In the genomic region with DNA sequence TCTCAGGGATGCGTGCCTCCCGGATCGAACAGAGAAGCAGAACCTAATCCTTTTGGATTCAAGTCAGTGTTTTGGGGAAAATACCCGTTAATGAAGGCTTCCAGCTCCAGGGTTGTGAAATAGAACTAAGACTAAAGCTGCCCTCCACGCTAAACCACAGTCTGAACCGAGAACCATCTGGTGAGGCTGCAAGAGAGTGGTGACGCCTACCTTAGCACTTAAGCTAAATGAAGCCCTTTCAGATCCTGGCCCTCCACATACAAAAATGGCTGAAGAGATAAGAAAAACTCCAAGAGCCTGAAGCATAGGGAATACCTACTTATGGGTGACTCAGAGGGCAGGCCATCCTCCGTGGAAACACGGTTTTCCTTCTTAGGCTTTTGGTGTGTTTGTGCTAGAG, we compare ENCODE assay signal across 31 mouse cellular contexts.
A peak's percentile ranks its signal among the peaks of the same experiment; 100 is the strongest.
DNase-seq lines count a peak whose midpoint lies in the region; ATAC-seq and TF ChIP-seq lines count a peak whose summit lies in the region.
"Had no signal": no experiment of that assay in that cellular context is flagged by ENCODE, and none has a peak within 500 bp of the region (broad histone marks: within the 10 kb centered on the region; RNA-seq: fewer than 3 reads in every experiment).

No protein-coding gene starts in this region.

- no peak overlapping the region for H3K4me2 ChIP-seq in limb, embryonic 13.5 days (replicated peaks)
- H3K4me2 ChIP-seq in CH12.LX (ENCODE audit: insufficient read depth, low read depth, poor library complexity, severe bottlenecking) = no peak overlapping the region
- H3K4me2 ChIP-seq: heart, embryonic 11.5 days; hindbrain, embryonic 13.5 days; liver, embryonic 11.5 days; midbrain, embryonic 12.5 days; neural tube, embryonic 13.5 days had no signal

- DNase-seq in gastrocnemius, adult 2 months = no peak
- DNase-seq in gastrocnemius, postnatal 10 days = no peak
- DNase-seq in limb, embryonic 10.5 days (ENCODE audit: low spot score) = no peak
- DNase-seq in CH12.LX (ENCODE audit: extremely low read depth) = peak; percentile 41
- no peak for DNase-seq in left cerebral cortex, postnatal 36 days (ENCODE audit: low spot score in 2 of 2)
- no peak for DNase-seq in adrenal gland, adult 18-20 months (ENCODE audit: low spot score in 2 of 2)
- DNase-seq: adrenal gland, postnatal 10 days; cerebellum, adult 18-20 months; cerebellum, postnatal 14 days; gastrocnemius, postnatal 25 days; heart, adult 11 months; heart, postnatal 36 days; kidney, adult 8-10 months; kidney, postnatal 4 days; lung, postnatal 4 days; thymus, postnatal 14 days had no signal

- H3K27ac ChIP-seq in gastrocnemius, adult 2 months = peak overlapping the region; percentile 43; the same call in 1 of the 2 replicates
- H3K27ac ChIP-seq in limb, embryonic 13.5 days = peak overlapping the region; percentile 22; the same call in 1 of the 2 replicates
- H3K27ac ChIP-seq in limb, embryonic 10.5 days = no peak overlapping the region
- no peak overlapping the region for H3K27ac ChIP-seq in CH12.LX (ENCODE audit: insufficient read depth, low read depth)
- H3K27ac ChIP-seq in brown adipose tissue, adult 24 weeks (replicated peaks; ENCODE audit: low read depth, low read length) = peak overlapping the region; percentile 30; the same call in 1 of the 2 replicates
- H3K27ac ChIP-seq: hindbrain, embryonic 13.5 days; kidney, postnatal 0 days; midbrain, embryonic 12.5 days; neural tube, embryonic 13.5 days had no signal

- WGBS in limb, embryonic 13.5 days = 86% methylated on average over 9 of the region's 9 CpGs
- WGBS in limb, embryonic 10.5 days = 93% methylated on average over 9 of the region's 9 CpGs

- no peak overlapping the region for H3K4me3 ChIP-seq in gastrocnemius, adult 2 months
- H3K4me3 ChIP-seq in limb, embryonic 13.5 days = no peak overlapping the region
- no peak overlapping the region for H3K4me3 ChIP-seq in limb, embryonic 10.5 days
- H3K4me3 ChIP-seq in CH12.LX (replicated peaks in 1 of 3; ENCODE audit: low read depth in 2 of 3, low read length in 2 of 3, poor library complexity in 1 of 3) = no peak overlapping the region
- H3K4me3 ChIP-seq in brown adipose tissue, adult 24 weeks (ENCODE audit: insufficient read depth, low read depth, low read length) = no peak overlapping the region
- H3K4me3 ChIP-seq: erythroblast, embryonic 14.5 days; hindbrain, embryonic 13.5 days; megakaryocyte, embryonic 14.5 days; midbrain, embryonic 12.5 days; myocyte; neural tube, embryonic 13.5 days had no signal

- no peak for ATAC-seq in limb, embryonic 13.5 days (ENCODE audit: low FRiP score, low read depth)
- ATAC-seq: activated CD4-positive, CD25-positive, alpha-beta regulatory T cell, adult 4 months; forebrain, embryonic 16.5 days; intestine, embryonic 16.5 days; lung, postnatal 0 days had no signal

- H3K79me2 ChIP-seq in CH12.LX (replicated peaks; ENCODE audit: control insufficient read depth, extremely low read depth, insufficient read depth, poor library complexity, severe bottlenecking) = no peaks in the 10 kb centered on the region

- no peak for TF ChIP-seq RAD21 in CH12.LX (IDR thresholded peaks at IDR 0.05; ENCODE audit: low read depth, low read length)

- peaks cover 71% of the 10 kb centered on the region for H3K36me3 ChIP-seq in limb, embryonic 13.5 days
- H3K36me3 ChIP-seq in limb, embryonic 10.5 days = peaks cover 95% of the 10 kb centered on the region
- H3K36me3 ChIP-seq in CH12.LX (replicated peaks in 1 of 2; ENCODE audit: control insufficient read depth in 1 of 2, insufficient read depth in 1 of 2, low read length in 1 of 2) = peaks cover 6 to 74% of the 10 kb centered on the region in 2 experiments
- H3K36me3 ChIP-seq: hindbrain, embryonic 13.5 days; midbrain, embryonic 12.5 days; neural tube, embryonic 13.5 days had no signal

- no peaks in the 10 kb centered on the region for H3K9me3 ChIP-seq in limb, embryonic 13.5 days
- H3K9me3 ChIP-seq in limb, embryonic 10.5 days (replicated peaks) = no peaks in the 10 kb centered on the region
- H3K9me3 ChIP-seq in CH12.LX (replicated peaks; ENCODE audit: low read length) = no peaks in the 10 kb centered on the region
- H3K9me3 ChIP-seq: hindbrain, embryonic 13.5 days; megakaryocyte, embryonic 14.5 days; midbrain, embryonic 12.5 days; neural tube, embryonic 13.5 days had no signal

- no peak overlapping the region for H3K9ac ChIP-seq in limb, embryonic 13.5 days
- no peak overlapping the region for H3K9ac ChIP-seq in CH12.LX (ENCODE audit: insufficient read depth, low read depth)
- H3K9ac ChIP-seq: hindbrain, embryonic 13.5 days; midbrain, embryonic 12.5 days; neural tube, embryonic 13.5 days had no signal

- dilution Hi-C loops in CH12.LX (cut with MboI; ENCODE audit: extremely low pct_ligation_motif_present, extremely low pct_unique_long_range_greater_than_20kb, low sequenced_read_pairs) = no loop called here

- TF ChIP-seq EP300 in CH12.LX (IDR thresholded peaks at IDR 0.05; ENCODE audit: low read length) = no peak

- in situ Hi-C loops in CH12.LX (cut with MboI; ENCODE audit: low pct_ligation_motif_present, low pct_unique_long_range_greater_than_20kb, low sequenced_read_pairs) = loop anchor here (10.0 kb wide), 1 partner anchor 141 kb away; no protein-coding TSS in a partner anchor

- TF ChIP-seq POLR2A in CH12.LX (IDR thresholded peaks at IDR 0.05; ENCODE audit: low read depth, low read length) = no peak

- intact Hi-C loops in gastrocnemius, adult 2 months (cut with DNase I) = no loop called here
- intact Hi-C loops in left cerebral cortex, postnatal 36 days (cut with DNase I) = no loop called here

- peaks cover 6% of the 10 kb centered on the region; the same call in 1 of the 2 replicates for H3K4me1 ChIP-seq in limb, embryonic 13.5 days
- H3K4me1 ChIP-seq in limb, embryonic 10.5 days = 0 out of 2 replicates have a peak, but pooled peaks cover 6% of the 10 kb centered on the region
- H3K4me1 ChIP-seq in CH12.LX (ENCODE audit: control insufficient read depth in 1 of 2, insufficient read depth in 2 of 2) = peaks cover 10 to 86% of the 10 kb centered on the region in 2 experiments
- H3K4me1 ChIP-seq in brown adipose tissue, adult 24 weeks (ENCODE audit: control insufficient read depth, insufficient read depth, insufficient read length, low read length) = peaks cover 9% of the 10 kb centered on the region
- H3K4me1 ChIP-seq: hindbrain, embryonic 13.5 days; megakaryocyte, embryonic 14.5 days; midbrain, embryonic 12.5 days; neural tube, embryonic 13.5 days had no signal

- no peak for TF ChIP-seq CTCF in gastrocnemius, adult 2 months (IDR thresholded peaks at IDR 0.05)
- no peak for TF ChIP-seq CTCF in CH12.LX (conservative IDR thresholded peaks at IDR 0.05 in 1 of 2, IDR thresholded peaks at IDR 0.05 in 1 of 2; ENCODE audit: low read depth in 2 of 2, low read length in 2 of 2)

- no peaks in the 10 kb centered on the region for H3K27me3 ChIP-seq in limb, embryonic 13.5 days
- H3K27me3 ChIP-seq in limb, embryonic 10.5 days (ENCODE audit: low read depth, poor library complexity, severe bottlenecking) = no peaks in the 10 kb centered on the region
- H3K27me3 ChIP-seq in CH12.LX (replicated peaks) = no peaks in the 10 kb centered on the region
- H3K27me3 ChIP-seq: neural tube, embryonic 13.5 days had no signal

TF ChIP-seq in CH12.LX, 34 proteins besides CTCF, POLR2A, EP300 and RAD21:
- TF ChIP-seq NRF1 (IDR thresholded peaks at IDR 0.05; ENCODE audit: low read depth, low read length) = no peak
- no peak for TF ChIP-seq JUND (conservative IDR thresholded peaks at IDR 0.05; ENCODE audit: low read depth, low read length)
- TF ChIP-seq MYC (IDR thresholded peaks at IDR 0.05; ENCODE audit: low read depth, low read length) = 0 out of 2 replicates have a peak, but pooled peaks have one; percentile 28
- no peak for TF ChIP-seq ZKSCAN1 (IDR thresholded peaks at IDR 0.05; ENCODE audit: borderline replicate concordance, low read depth, low read length)
- no peak for TF ChIP-seq UBTF (IDR thresholded peaks at IDR 0.05; ENCODE audit: low read depth, low read length)
- 0 out of 2 replicates have a peak, but pooled peaks have one; percentile 23 for TF ChIP-seq SIN3A (IDR thresholded peaks at IDR 0.05; ENCODE audit: low read length)
- 0 out of 2 replicates have a peak, but pooled peaks have one; percentile 24 for TF ChIP-seq TCF12 (IDR thresholded peaks at IDR 0.05; ENCODE audit: low read depth, low read length)
- TF ChIP-seq MAFK (IDR thresholded peaks at IDR 0.05; ENCODE audit: insufficient replicate concordance, low read length) = no peak
- 0 out of 2 replicates have a peak, but pooled peaks have one; percentile 42 for TF ChIP-seq CHD1 (IDR thresholded peaks at IDR 0.05; ENCODE audit: low read depth, low read length)
- no peak for TF ChIP-seq KAT2A (IDR thresholded peaks at IDR 0.05; ENCODE audit: insufficient replicate concordance, low read length)
- no peak for TF ChIP-seq MXI1 (IDR thresholded peaks at IDR 0.05; ENCODE audit: low read depth, low read length)
- TF ChIP-seq USF2 (conservative IDR thresholded peaks at IDR 0.05; ENCODE audit: low read depth, low read length) = no peak
TF ChIP-seq in CH12.LX: peak in this region for 4.

Comparison
In these comparisons a context has a peak if more than half of its experiments do, and no peak if none do; other contexts are left out.
1. H3K27ac ChIP-seq: peak in gastrocnemius, adult 2 months (single experiment), limb, embryonic 13.5 days (single experiment) and brown adipose tissue, adult 24 weeks (single experiment); none in limb, embryonic 10.5 days (single experiment) and CH12.LX (single experiment).